Mouse (Mus musculus): ENCODE results near the gene Limk1. TPM values are rescaled to one million over a fixed set of nuclear protein-coding genes. Genes with fewer than 3 reads are reported as not detected.
A peak's percentile ranks its signal among the peaks of the same experiment; 100 is the strongest.

Limk1 gene
- total RNA-seq, 2 experiments from 2014 or later, result 13.5 to 14.9 TPM

GRCm38 (mm10) chr5:134629508-134629907 lies 58.9 kb downstream of the Limk1 start:
- no peak for DNase-seq

GRCm38 (mm10) chr5:134622069-134622468 lies 66.3 kb downstream of the Limk1 start:
- DNase-seq, result no peak

GRCm38 (mm10) chr5:134621099-134621640 lies 67.2 kb downstream of the Limk1 start:
- no peak for DNase-seq

GRCm38 (mm10) chr5:134620457-134620856 lies 67.9 kb downstream of the Limk1 start:
- no peak for DNase-seq

- DNase-seq, result peak; percentile 81
Observed at GRCm38 (mm10) chr5:134617071-134617470, 71.3 kb downstream of the Limk1 start.

GRCm38 (mm10) chr5:134615780-134616179 lies 72.6 kb downstream of the Limk1 start:
- DNase-seq, result no peak

- DNase-seq, result no peak
Observed at GRCm38 (mm10) chr5:134615380-134615779, 73.0 kb downstream of the Limk1 start.

- DNase-seq, result no peak
Observed at GRCm38 (mm10) chr5:134614802-134615201, 73.6 kb downstream of the Limk1 start, which contains the start of gene Lat2. TSS of gene Lat2 (minus strand) at chr5:134615025.

GRCm38 (mm10) chr5:134614296-134614695 lies 74.1 kb downstream of the Limk1 start:
- no peak for DNase-seq

GRCm38 (mm10) chr5:134613727-134614126 lies 74.7 kb downstream of the Limk1 start:
- no peak for DNase-seq

- DNase-seq, result no peak
Observed at GRCm38 (mm10) chr5:134611810-134612521, 76.4 kb downstream of the Limk1 start.

GRCm38 (mm10) chr5:134609916-134610643 lies 78.3 kb downstream of the Limk1 start:
- no peak for DNase-seq

- DNase-seq, result peak; percentile 38
Observed at GRCm38 (mm10) chr5:134607121-134607520, 81.3 kb downstream of the Limk1 start.

- no peak for DNase-seq
Observed at GRCm38 (mm10) chr5:134606314-134606713, 82.1 kb downstream of the Limk1 start.

Other genes with a start within 250 kb of the Limk1 start
- gene Gtf2ird1, start 231.9 kb downstream of the Limk1 start, total RNA-seq (2021), result 10 to 100 TPM; 59.8 to 60.3 TPM
- gene Clip2, start 136.2 kb downstream of the Limk1 start, total RNA-seq (2021), result 10 to 100 TPM; 13.0 to 14.2 TPM
- not detected for gene Syna, start 128.4 kb downstream of the Limk1 start, total RNA-seq (2021)
- 10 to 100 TPM; 75.2 to 78.2 TPM for gene Rfc2, start 107.2 kb downstream of the Limk1 start, total RNA-seq (2021)
- gene Lat2, start 73.6 kb downstream of the Limk1 start, total RNA-seq (2021), result 1 to 10 TPM; 2.9 to 4.3 TPM
- gene Eif4h, start 49.1 kb downstream of the Limk1 start, total RNA-seq (2021), result 100 to 1,000 TPM; 250 to 262 TPM
- gene Eln, start 58.7 kb upstream of the Limk1 start, total RNA-seq (2021), result 1,000 to 10,000 TPM in 1 of 2 experiments, 100 to 1,000 TPM in 1; 932 to 1,129 TPM
- not detected for gene Tmem270, start 218.1 kb upstream of the Limk1 start, total RNA-seq (2021)
- gene Cldn13, start 226.9 kb upstream of the Limk1 start, total RNA-seq (2021), result not detected
- 1 to 10 TPM; 6.2 to 7.1 TPM for gene Mettl27, start 243.8 kb upstream of the Limk1 start, total RNA-seq (2021)